Mouse (Mus musculus) kidney, embryonic 15.5 days (tissue): Measurements from ENCODE around the gene Myo18a. TPM values are rescaled to one million over a fixed set of nuclear protein-coding genes. Genes with fewer than 3 reads are reported as not detected.
A peak's percentile ranks its signal among the peaks of the same experiment; 100 is the strongest.

ENCODE experiments used
- ATAC-seq: fragments of 200-750 bp; cut with Nextera tagmentation; replicated peaks from 2 replicates; pipeline ENCODE4 v1.8.0; 2017; ENCODE audit warnings: moderate TSS enrichment; ENCODE audit not compliant: low FRiP score
- H3K27ac ChIP-seq: fragments of 300-500 bp; sonication (generic); 2 replicates; pipeline ENCODE4 v1.5.1; 2015; ENCODE audit warnings: mild to moderate bottlenecking, inconsistent platforms
- H3K27me3 ChIP-seq: fragments of 300-500 bp; sonication (generic); 2 replicates; pipeline ENCODE4 v1.6.1; 2015; ENCODE audit warnings: inconsistent platforms
- H3K36me3 ChIP-seq: fragments of 300-500 bp; sonication (generic); 2 replicates; pipeline ENCODE4 v1.6.1; 2015; ENCODE audit warnings: inconsistent platforms
- H3K4me1 ChIP-seq: fragments of 300-500 bp; sonication (generic); 2 replicates; pipeline ENCODE4 v1.6.1; 2015; ENCODE audit warnings: inconsistent platforms
- H3K4me2 ChIP-seq: fragments of 300-500 bp; sonication (generic); 2 replicates; pipeline ENCODE4 v1.6.1; 2015; ENCODE audit warnings: moderate library complexity, mild to moderate bottlenecking, inconsistent platforms
- H3K4me3 ChIP-seq: fragments of 300-500 bp; sonication (generic); replicated peaks from 2 replicates; pipeline ENCODE4 v1.5.1; 2015; ENCODE audit warnings: mild to moderate bottlenecking, inconsistent platforms
- H3K9ac ChIP-seq: fragments of 300-500 bp; sonication (generic); 2 replicates; pipeline ENCODE4 v1.6.1; 2015; ENCODE audit warnings: mild to moderate bottlenecking, inconsistent platforms
- H3K9me3 ChIP-seq: fragments of 300-500 bp; sonication (generic); replicated peaks from 2 replicates; pipeline ENCODE4 v1.6.1; 2016; ENCODE audit warnings: inconsistent platforms
- WGBS: fragments of 180-500 bp; shearing (Covaris S2); methylation state at CpG from one replicate; pipeline ENCODE4 v1.1.7; 2015; ENCODE audit warnings: mixed read lengths; 5-methylcytosine and 5-hydroxymethylcytosine counted together
- polyA plus RNA-seq: library from polyadenylated mRNA; unstranded; fragments of >200 nt; fragmentation: Nextera tagmentation; extraction: Ambion mirVana; gene quantifications from 2 replicates; pipeline ENCODE4 v1.2.1, GENCODE M21; 2015

Myo18a gene
- polyA plus RNA-seq, 1 experiment from 2014 or later, result 31.8 TPM

DNA sequence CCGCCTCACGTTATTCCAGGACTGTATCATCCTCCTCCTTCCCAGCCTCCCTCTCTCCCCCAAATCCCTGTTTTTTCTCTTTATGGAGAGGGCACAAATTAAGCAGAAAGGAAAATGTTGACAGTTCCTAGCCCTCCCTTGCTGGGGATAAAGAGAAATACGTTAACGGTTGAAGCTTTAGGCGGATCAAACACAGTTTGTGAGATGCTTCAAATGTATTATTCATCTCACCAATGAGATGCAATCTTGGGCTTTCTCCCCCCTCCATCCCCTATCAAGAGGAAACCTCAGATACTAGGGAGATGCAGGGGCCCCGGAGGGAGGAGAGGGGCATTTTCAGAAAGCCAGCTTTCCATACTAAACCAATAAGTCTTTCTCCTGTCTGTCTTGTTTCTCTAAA is 146.7 kb downstream of the Myo18a start:
- H3K4me2 ChIP-seq, result no peak overlapping the region
- H3K27ac ChIP-seq, result no peak overlapping the region
- 24% methylated on average over 6 of the region's 6 CpGs for WGBS
- ATAC-seq, result no peak
- H3K27me3 ChIP-seq, result peaks cover 67% of the 10 kb centered on the region
- no peaks in the 10 kb centered on the region for H3K9me3 ChIP-seq
- H3K4me1 ChIP-seq, result peaks cover 10% of the 10 kb centered on the region
- H3K4me3 ChIP-seq, result no peak overlapping the region
- no peak overlapping the region for H3K9ac ChIP-seq
- no peaks in the 10 kb centered on the region for H3K36me3 ChIP-seq

DNA sequence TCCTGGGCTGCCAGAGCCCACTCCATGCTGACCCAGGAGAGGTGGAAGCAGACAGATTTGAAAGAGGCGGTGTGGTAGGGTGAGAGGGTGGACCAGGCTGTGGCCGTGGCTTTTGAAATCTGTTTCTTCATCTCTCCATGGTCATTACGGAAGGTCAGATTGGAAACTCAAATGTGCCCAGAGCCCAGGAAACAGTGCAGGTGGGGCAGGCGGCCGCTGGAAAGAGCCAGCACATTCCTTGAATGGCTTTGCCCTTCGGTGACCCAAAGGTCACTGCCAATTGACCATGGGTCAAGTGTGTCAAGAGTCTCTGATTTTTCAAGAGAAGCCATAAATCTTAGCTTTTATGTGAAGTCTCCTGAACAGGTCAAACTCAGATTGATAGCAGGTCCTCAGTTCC is 150.5 kb downstream of the Myo18a start:
- 30% methylated on average over 6 of the region's 6 CpGs for WGBS
- Histone ChIP-seq H3K27ac (no peak overlapping the region), H3K36me3 (no peaks in the 10 kb centered on the region), H3K4me1 (peaks cover 4% of the 10 kb centered on the region; the same call in 1 of the 2 replicates), H3K4me3 (no peak overlapping the region), H3K4me2 (no peak overlapping the region), H3K9me3 (no peaks in the 10 kb centered on the region), H3K27me3 (peaks cover 75% of the 10 kb centered on the region), H3K9ac (no peak overlapping the region)
- no peak for ATAC-seq

DNA sequence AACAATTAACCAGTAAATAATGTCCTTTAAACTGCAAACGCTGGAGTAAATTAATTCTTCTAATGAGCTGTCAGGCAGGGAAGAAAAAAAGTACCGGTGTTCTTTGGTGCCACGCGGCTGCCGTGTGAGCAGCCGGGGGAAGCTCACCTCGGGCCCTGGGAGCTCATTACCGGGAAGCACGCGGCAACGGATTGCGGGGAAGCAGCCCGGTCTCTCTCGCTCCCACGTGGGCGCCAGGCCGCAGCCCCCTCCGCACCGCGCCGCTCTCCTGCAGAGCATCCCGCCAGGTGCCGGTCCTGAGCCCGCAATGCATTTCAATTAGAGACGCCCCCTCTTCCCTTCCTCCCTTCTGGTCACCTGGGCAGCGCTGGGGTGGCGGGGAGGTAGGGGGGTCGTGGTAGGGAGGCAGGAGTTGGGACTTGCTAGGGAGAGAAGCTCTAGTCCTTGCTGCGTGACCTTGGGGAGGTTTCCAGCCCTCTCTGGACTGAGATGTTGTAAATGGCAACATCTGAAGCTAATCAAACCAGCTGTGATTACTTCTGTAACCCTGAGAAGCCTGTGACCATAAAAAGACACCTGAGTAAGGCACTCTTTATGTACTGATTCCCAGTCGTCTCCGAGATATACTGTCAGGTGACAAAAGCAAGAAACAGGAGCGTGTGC is 151.7 kb downstream of the Myo18a start:
- Histone ChIP-seq H3K9ac (no peak overlapping the region), H3K27me3 (peaks cover 67% of the 10 kb centered on the region), H3K4me3 (no peak overlapping the region), H3K36me3 (no peaks in the 10 kb centered on the region), H3K9me3 (no peaks in the 10 kb centered on the region), H3K27ac (no peak overlapping the region), H3K4me1 (peaks cover 4% of the 10 kb centered on the region; the same call in 1 of the 2 replicates), H3K4me2 (peak overlapping the region; percentile 20; the same call in 1 of the 2 replicates)
- WGBS, result 1% methylated on average over 32 of the region's 32 CpGs
- no peak for ATAC-seq

Other genes starting within 250 kb of the Myo18a start
- 1.9 TPM in 2 replicates for gene Abhd15, start 248.1 kb upstream of the Myo18a start, polyA plus RNA-seq
- gene Trp53i13, start 247.3 kb upstream of the Myo18a start, polyA plus RNA-seq, result 34.8 and 41.2 TPM in 2 replicates
- 0.27 TPM in 1 of 2 replicates, not detected in the other for gene Gm10392, start 244.0 kb upstream of the Myo18a start, polyA plus RNA-seq
- 15.5 and 15.9 TPM in 2 replicates for gene Taok1, start 155.4 kb upstream of the Myo18a start, polyA plus RNA-seq
- 4.0 and 5.2 TPM in 2 replicates for gene Nufip2, start 77.1 kb upstream of the Myo18a start, polyA plus RNA-seq
- gene Cryba1, start 38.0 kb upstream of the Myo18a start, polyA plus RNA-seq, result not detected in 2 replicates
- gene Gm10277, start 24.5 kb downstream of the Myo18a start, polyA plus RNA-seq, result 1.5 and 2.3 TPM in 2 replicates
- 8.7 and 10.8 TPM in 2 replicates for gene Pipox, start 130.8 kb downstream of the Myo18a start, polyA plus RNA-seq
- 0.44 TPM in 1 of 2 replicates, not detected in the other for gene Sez6, start 167.6 kb downstream of the Myo18a start, polyA plus RNA-seq
- gene Phf12, start 219.5 kb downstream of the Myo18a start, polyA plus RNA-seq, result 15.0 and 20.5 TPM in 2 replicates